Mouse (Mus musculus): ENCODE data around the gene Adamts8. TPM values are rescaled to one million over a fixed set of nuclear protein-coding genes. Genes with fewer than 3 reads are reported as not detected.

The Adamts8 gene
- 8.0 TPM for polyA plus RNA-seq (2014; fragmentation: Illumina TruSeq; extraction: RNeasy Lipid Tissue Mini Kit (QIAGEN cat#74804); ENCODE audit: insufficient read depth, low read depth, low replicate concordance)

GRCm38 (mm10) chr9:30942512-30943313 is at the start of gene Adamts8:
Gene Adamts8 (plus strand): TSS chr9:30942562.

DNA sequence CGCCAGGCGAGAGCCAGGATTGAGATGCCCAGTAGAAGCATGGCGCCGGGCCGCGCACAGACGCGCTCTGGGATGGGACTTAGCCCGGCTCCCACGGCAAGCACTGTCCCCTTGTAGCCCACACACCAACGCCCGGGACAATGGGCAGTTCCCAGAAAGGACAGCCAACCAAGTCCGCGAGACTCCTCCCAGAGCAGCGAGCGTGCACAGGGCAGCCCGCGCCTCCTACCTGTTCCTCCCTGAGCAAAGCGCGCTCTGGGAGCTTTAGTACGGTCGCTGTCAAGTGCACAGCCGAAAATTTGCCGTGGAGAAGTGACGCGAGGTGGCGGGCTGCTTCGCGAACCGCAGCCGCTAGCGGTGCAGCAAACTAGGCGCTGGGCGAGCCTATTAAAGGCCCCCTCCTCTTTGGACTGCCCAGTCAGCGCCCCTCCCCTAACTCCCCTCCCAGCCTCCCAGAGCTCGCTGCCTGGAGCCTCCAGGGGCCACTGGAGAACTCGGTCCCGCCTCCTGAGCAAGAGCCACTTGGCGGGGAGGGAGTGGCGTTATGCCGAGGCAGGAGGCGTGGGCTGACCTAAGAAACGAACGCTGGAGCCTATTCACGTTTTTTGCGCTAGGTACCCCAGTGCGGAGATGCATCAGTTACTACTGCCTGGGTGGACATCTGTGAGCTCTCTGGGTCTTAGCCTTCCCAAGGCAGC is 20.0 kb upstream of the Adamts8 start, which contains the start of gene Adamts15:
Adamts15 (minus strand) TSS at position 256 of the 698 bp plus-strand sequence.

Other genes starting within 250 kb of the Adamts8 start
- gene Adamts15, start 20.1 kb upstream of the Adamts8 start, polyA plus RNA-seq (2014; fragmentation: Illumina TruSeq; extraction: RNeasy Lipid Tissue Mini Kit (QIAGEN cat#74804); ENCODE audit: insufficient read depth, low read depth, low replicate concordance), result 10.4 TPM
- gene Zbtb44, start 88.1 kb downstream of the Adamts8 start, polyA plus RNA-seq (2014; fragmentation: Illumina TruSeq; extraction: RNeasy Lipid Tissue Mini Kit (QIAGEN cat#74804); ENCODE audit: insufficient read depth, low read depth, low replicate concordance), result 7.1 TPM
- gene St14, start 189.3 kb downstream of the Adamts8 start, polyA plus RNA-seq (2014; fragmentation: Illumina TruSeq; extraction: RNeasy Lipid Tissue Mini Kit (QIAGEN cat#74804); ENCODE audit: insufficient read depth, low read depth, low replicate concordance), result 17.2 TPM

Measured in lung, adult 10 weeks (tissue).